Mouse (Mus musculus) C2C12 (cell line): Measurements from ENCODE around the gene Capn8.

Experiments
- CEBPB ChIP-seq: IDR thresholded peaks from one replicate; pipeline ENCODE4 v1.6.1; 2011; ENCODE audit warnings: low read depth, mild to moderate bottlenecking, control low read depth, moderate library complexity
- CTCF ChIP-seq: IDR thresholded peaks from one replicate; pipeline ENCODE4 v1.5.1; 2011; ENCODE audit not compliant: control insufficient read depth, insufficient read depth, insufficient read length
- FOSL1 ChIP-seq: IDR thresholded peaks from one replicate; pipeline ENCODE4 v1.8.0; 2011; ENCODE audit warnings: mild to moderate bottlenecking, low read length; ENCODE audit not compliant: poor library complexity, insufficient read depth, severe bottlenecking
- MAX ChIP-seq: IDR thresholded peaks from one replicate; pipeline ENCODE4 v1.6.1; 2011; ENCODE audit warnings: mild to moderate bottlenecking, control low read depth
- MYOD1 ChIP-seq: IDR thresholded peaks from one replicate; pipeline ENCODE4 v1.6.1; 2011; ENCODE audit warnings: low read depth; ENCODE audit not compliant: control insufficient read depth, insufficient read length
- MYOG ChIP-seq: IDR thresholded peaks from one replicate; pipeline ENCODE4 v1.6.1; 2011; ENCODE audit not compliant: control insufficient read depth, insufficient read length; ENCODE audit errors: extremely low read depth
- USF1 ChIP-seq: IDR thresholded peaks from one replicate; pipeline ENCODE4 v1.6.1; 2011; ENCODE audit warnings: low read depth, mild to moderate bottlenecking, control low read depth, moderate library complexity

- no peak for TF ChIP-seq FOSL1
- no peak for TF ChIP-seq CTCF
- no peak for TF ChIP-seq CEBPB
- no peak for TF ChIP-seq MAX
- no peak for TF ChIP-seq MYOG
- TF ChIP-seq USF1, result no peak
- no peak for TF ChIP-seq MYOD1
Measured at GRCm38 (mm10) chr1:182640094-182640493, 75.3 kb downstream of the Capn8 start.
